Mouse (Mus musculus) intestine, embryonic 16.5 days (tissue): Measurements from ENCODE around the gene Rab30. TPM values are rescaled to one million over a fixed set of nuclear protein-coding genes. Genes with fewer than 3 reads are reported as not detected.

Experiments used
- ATAC-seq: fragments of 200-750 bp; cut with Nextera tagmentation; 2 replicates; pipeline ENCODE4 v1.8.0; 2017; ENCODE audit warnings: moderate TSS enrichment, moderate library complexity
- H3K27ac ChIP-seq: fragments of 300-500 bp; sonication (generic); 2 replicates; pipeline ENCODE4 v1.5.1; 2014; ENCODE audit warnings: mild to moderate bottlenecking, low read length
- H3K27me3 ChIP-seq: fragments of 300-500 bp; sonication (generic); replicated peaks from 2 replicates; pipeline ENCODE4 v1.6.1; 2014; ENCODE audit warnings: low read length, control low read depth, mixed read lengths; ENCODE audit not compliant: control insufficient read depth, insufficient read depth
- H3K36me3 ChIP-seq: fragments of 300-500 bp; sonication (generic); 2 replicates; pipeline ENCODE4 v1.6.1; 2014; ENCODE audit warnings: low read length, control low read depth; ENCODE audit not compliant: control insufficient read depth, insufficient read depth
- H3K4me1 ChIP-seq: fragments of 300-500 bp; sonication (generic); 2 replicates; pipeline ENCODE4 v1.6.1; 2014; ENCODE audit warnings: low read length, control low read depth, mixed read lengths; ENCODE audit not compliant: control insufficient read depth, insufficient read depth
- H3K4me2 ChIP-seq: fragments of 300-500 bp; sonication (generic); 2 replicates; pipeline ENCODE4 v1.6.1; 2014; ENCODE audit warnings: low read depth, low read length, control low read depth
- H3K4me3 ChIP-seq: fragments of 300-500 bp; sonication (generic); 2 replicates; pipeline ENCODE4 v1.5.1; 2014; ENCODE audit warnings: mild to moderate bottlenecking, low read length
- H3K9ac ChIP-seq: fragments of 300-500 bp; sonication (generic); 2 replicates; pipeline ENCODE4 v1.6.1; 2014; ENCODE audit warnings: low read depth, low read length
- H3K9me3 ChIP-seq: fragments of 300-500 bp; sonication (generic); 2 replicates; pipeline ENCODE4 v1.6.1; 2016; ENCODE audit warnings: low read length, control low read depth; ENCODE audit not compliant: control insufficient read depth
- WGBS: fragments of 180-500 bp; shearing (Covaris S2); extraction: QIAGEN DNeasy Blood & Tissue Kit; methylation state at CpG from one replicate; pipeline ENCODE4 v1.1.7; 2014; 5-methylcytosine and 5-hydroxymethylcytosine counted together
- polyA plus RNA-seq: library from polyadenylated mRNA; unstranded; fragments of >200 nt; fragmentation: Nextera tagmentation; extraction: Ambion mirVana; gene quantifications from 2 replicates; pipeline ENCODE4 v1.2.1, GENCODE M21; 2015

The Rab30 gene
- polyA plus RNA-seq, 1 experiment from 2014 or later, result 30.3 TPM

DNA sequence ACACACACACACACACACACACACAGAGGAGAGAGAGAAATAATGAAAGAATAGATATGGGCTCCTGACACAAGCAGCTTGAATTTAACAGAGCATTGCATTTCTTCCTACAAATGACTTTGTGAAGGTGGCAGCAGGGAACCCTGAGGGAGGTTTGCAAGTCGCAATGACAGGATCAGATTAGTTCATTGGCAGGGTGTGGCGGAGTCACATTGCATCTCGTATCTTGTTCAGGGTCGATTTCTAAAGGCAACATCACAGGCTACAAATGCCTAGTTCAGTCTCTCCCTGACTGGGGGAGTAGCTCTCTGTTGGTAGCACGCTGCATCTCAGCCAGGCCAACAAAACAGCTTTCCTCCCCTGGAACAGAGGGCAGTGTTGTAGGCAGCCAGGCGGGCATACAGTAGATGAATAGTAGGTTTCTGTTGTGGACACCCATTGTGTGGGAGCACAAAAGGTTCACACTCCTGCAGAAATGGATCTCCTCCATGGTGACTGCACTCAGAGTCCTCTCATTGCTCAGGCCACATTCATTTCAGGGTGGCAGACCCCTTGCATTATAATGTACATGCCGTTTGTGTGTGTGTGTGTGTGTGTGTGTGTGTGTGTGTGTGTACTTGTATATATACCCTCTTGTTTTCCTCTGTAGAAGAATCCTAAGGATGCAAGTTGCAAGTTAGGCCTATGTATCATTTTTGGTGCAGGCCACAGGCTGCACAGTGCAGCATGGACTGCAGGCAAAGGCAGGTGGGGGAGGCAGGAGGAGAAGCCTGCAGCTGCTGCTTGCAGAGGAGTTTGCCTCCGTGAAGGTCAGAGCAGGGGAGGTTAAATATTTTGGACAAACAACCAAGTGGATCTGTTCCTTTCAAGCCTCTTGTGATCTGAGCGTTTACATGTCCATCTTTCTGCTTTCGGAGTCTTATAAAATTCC, 58.5 kb downstream of the Rab30 start:
- H3K9ac ChIP-seq, result no peak overlapping the region
- no peaks in the 10 kb centered on the region for H3K9me3 ChIP-seq
- H3K27me3 ChIP-seq, result no peaks in the 10 kb centered on the region
- H3K27ac ChIP-seq, result no peak overlapping the region
- no peaks in the 10 kb centered on the region for H3K36me3 ChIP-seq
- H3K4me2 ChIP-seq, result no peak overlapping the region
- no peak overlapping the region for H3K4me3 ChIP-seq
- H3K4me1 ChIP-seq, result no peaks in the 10 kb centered on the region
- no peak for ATAC-seq
- WGBS, result 67% methylated on average over 10 of the region's 10 CpGs

DNA sequence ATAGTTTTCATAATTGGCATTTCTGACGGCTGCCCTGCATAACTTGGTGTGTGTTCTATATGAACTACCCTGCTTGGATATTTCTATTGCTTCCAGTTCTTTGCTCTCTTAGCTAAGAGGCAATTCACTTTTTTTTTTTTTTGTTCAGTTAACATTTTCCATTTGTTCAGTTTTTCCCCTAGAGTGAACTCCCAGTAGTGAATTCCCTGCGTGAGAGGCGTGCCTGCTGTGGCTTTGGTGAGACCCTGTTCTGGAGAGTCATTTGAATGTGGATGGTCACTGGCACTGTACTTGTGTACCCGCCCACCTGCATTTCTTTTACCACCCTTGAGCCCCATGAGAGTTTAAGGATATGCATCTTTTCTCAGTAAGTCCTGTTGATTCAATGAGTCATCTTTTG, 60.8 kb downstream of the Rab30 start:
- Histone ChIP-seq H3K4me3 (no peak overlapping the region), H3K36me3 (no peaks in the 10 kb centered on the region), H3K27ac (no peak overlapping the region), H3K9me3 (no peaks in the 10 kb centered on the region), H3K4me1 (peaks cover 6% of the 10 kb centered on the region; the same call in 1 of the 2 replicates), H3K4me2 (no peak overlapping the region), H3K27me3 (no peaks in the 10 kb centered on the region), H3K9ac (no peak overlapping the region)
- 73% methylated on average over 4 of the region's 4 CpGs for WGBS
- no peak for ATAC-seq

DNA sequence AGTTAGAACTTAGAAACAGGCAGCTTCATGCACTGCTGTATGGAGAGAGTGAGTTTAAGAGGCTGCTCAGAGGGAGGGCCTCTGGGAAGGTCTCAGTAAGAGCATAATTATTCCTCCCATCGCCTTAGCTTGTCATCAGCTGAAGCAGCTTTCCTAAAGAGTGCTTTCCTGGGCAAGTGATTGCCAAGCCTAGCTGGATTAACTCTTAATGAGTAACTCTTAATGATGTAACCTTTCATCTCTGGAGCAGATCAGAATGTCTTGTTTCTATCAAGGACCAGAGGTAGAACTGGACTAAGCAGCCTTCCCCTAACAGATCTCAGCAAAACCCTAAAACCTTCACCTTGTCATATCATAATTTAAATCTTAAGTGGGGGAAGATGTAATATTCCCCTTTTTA, 61.8 kb downstream of the Rab30 start:
- Histone ChIP-seq H3K9me3 (no peaks in the 10 kb centered on the region), H3K4me3 (no peak overlapping the region), H3K27me3 (no peaks in the 10 kb centered on the region), H3K9ac (no peak overlapping the region), H3K4me2 (no peak overlapping the region), H3K4me1 (peaks cover 6% of the 10 kb centered on the region; the same call in 1 of the 2 replicates), H3K27ac (no peak overlapping the region), H3K36me3 (no peaks in the 10 kb centered on the region)
- ATAC-seq, result no peak
- 67% methylated on average over 1 of the region's 1 CpGs for WGBS

DNA sequence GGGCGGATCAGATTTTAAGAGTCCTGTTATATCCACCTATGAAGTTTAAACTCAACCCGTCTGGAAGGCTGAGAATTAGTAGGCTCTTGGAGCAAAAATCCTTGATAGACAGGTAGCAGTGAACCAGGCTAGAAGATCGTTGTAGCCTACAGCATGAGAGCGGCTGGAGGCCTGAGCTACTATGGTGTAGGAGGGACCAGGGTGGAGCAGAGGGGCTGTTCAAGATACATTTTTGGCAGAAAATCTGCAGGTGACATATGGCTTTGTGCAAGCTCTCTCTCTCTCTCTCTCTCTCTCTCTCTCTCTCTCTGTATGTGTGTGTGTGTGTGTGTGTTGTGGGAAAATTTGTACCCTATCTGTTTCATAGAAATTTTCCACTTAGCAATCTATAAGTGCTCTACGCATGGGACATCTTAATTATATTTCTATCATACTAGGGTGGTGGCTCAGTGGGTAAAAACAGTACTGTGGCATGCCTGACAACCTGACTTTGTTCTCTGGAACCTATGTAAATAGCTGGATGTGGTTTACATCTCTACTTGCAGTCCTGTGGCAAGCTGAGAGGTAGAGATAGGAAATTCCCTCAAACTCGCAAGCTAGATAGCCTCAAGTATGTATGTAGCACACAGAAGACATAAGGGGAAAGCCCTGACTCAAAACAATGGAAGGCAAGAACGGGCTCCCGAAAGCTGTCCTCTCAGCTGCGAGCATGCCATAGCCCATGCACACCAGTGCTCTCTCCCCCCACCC, 63.7 kb downstream of the Rab30 start:
- Histone ChIP-seq H3K27ac (no peak overlapping the region), H3K36me3 (no peaks in the 10 kb centered on the region), H3K9ac (no peak overlapping the region), H3K4me3 (no peak overlapping the region), H3K4me2 (no peak overlapping the region), H3K4me1 (peaks cover 6% of the 10 kb centered on the region; the same call in 1 of the 2 replicates), H3K9me3 (no peaks in the 10 kb centered on the region), H3K27me3 (no peaks in the 10 kb centered on the region)
- ATAC-seq, result no peak
- WGBS, result 91% methylated on average over 9 of the region's 9 CpGs

DNA sequence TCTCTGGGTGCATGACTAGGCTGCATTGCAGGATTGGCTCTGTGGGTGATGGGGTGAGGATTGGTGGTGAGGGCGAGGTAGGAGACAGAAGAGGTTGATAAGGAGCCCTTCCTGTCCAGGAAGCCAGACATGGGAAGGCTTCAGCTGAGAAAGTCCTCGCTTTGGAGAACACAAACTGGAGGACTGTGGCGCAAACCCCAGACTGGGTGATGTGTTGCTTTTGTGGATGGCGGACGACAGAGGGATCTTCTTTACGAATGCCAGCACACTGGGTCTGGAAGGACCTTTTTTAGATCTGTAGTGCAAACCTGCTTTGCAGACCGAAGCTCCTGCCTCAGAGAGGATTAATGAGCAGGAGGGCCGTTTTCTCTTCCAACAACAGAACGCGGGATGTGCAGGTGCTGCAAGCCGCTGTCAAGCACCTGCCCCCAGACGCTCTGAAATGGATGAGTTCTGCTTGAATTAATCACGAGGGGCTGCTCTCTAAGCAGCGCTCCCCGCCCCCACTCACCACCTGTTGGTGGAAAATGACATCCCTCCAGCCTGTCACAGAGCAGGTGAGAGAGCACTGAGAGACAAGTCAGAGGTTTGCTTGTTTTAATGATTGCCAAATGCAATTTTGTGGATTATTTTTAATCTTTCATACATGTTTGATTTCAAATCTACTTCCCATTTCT, 65.2 kb downstream of the Rab30 start:
- Histone ChIP-seq H3K4me1 (peaks cover 6% of the 10 kb centered on the region; the same call in 1 of the 2 replicates), H3K9ac (no peak overlapping the region), H3K4me2 (no peak overlapping the region), H3K36me3 (no peaks in the 10 kb centered on the region), H3K9me3 (no peaks in the 10 kb centered on the region), H3K27me3 (no peaks in the 10 kb centered on the region), H3K4me3 (no peak overlapping the region), H3K27ac (no peak overlapping the region)
- ATAC-seq, result no peak
- WGBS, result 38% methylated on average over 15 of the region's 15 CpGs

DNA sequence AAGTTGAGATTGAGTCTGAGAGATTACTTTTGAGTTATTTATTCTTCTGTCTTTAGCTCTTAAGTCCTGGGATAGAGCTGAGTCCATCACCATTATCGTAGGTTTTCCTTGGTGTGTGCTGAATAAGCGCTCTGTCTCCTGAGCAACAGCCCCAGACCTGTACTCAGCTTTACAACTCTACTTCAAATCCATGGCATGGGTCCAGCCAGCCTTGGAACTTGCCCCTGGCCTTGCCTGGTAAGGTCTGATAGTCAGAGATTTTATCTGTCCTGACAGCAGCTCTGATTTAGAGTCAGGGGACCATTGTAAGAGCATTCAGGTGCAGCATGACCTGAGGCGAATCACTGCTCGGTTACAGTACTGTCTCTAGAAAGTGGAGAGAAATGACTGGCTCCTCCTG, 66.1 kb downstream of the Rab30 start:
- Histone ChIP-seq H3K9me3 (no peaks in the 10 kb centered on the region), H3K36me3 (no peaks in the 10 kb centered on the region), H3K4me1 (peaks cover 6% of the 10 kb centered on the region; the same call in 1 of the 2 replicates), H3K27me3 (no peaks in the 10 kb centered on the region), H3K4me3 (no peak overlapping the region), H3K9ac (no peak overlapping the region), H3K4me2 (no peak overlapping the region), H3K27ac (no peak overlapping the region)
- ATAC-seq, result peak; percentile 71
- 78% methylated on average over 4 of the region's 4 CpGs for WGBS

DNA sequence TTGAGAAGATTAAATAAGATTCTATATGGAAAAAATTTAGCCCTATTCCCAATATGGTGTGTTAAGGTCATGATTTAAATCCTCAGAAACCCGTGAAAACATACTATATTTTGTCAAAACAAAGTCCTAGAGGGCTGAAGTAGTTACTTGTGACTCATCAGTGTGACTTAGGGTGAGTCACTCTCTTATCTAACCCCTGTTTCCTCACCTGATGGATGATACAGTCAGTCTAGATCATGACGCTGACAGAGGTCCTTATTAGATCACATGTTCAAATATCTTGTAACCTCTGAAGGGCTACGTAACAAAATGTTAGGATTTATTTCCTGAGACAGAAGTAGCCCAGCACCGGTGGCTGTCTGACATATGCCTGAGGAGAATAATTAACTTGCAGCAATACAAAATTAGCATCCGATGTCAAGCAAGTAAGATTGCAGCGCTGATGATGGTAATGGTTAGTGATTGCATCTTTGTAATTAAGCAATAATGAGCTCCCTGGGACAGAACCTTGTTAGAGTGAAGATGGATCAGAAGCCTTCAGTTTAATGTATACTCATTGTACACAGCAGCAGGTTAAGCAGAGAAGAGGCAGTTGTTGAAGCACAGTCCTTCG, 70.4 kb downstream of the Rab30 start:
- 75% methylated on average over 7 of the region's 7 CpGs for WGBS
- no peak overlapping the region for H3K4me3 ChIP-seq
- ATAC-seq, result peak; percentile 61

DNA sequence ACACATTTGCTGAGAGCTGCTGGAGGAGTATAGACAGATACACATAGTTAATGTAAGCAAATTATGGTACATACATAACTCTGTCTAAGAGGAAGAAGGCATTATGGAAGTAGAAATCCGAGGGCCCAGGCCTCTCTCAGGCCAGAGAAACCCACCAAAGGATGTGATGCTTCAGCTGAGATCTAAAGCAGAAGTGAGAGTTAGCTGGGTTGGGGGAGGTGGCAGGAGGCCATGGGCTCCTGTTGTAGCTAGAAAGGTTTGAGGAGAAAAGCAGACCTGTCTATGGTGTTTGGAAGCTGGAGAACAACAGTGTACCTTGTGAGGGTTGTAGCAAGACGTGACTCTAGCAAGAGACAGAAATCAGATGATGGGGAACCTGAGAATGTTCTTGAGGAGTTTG, 75.8 kb downstream of the Rab30 start:
- ATAC-seq, result no peak
- H3K9ac ChIP-seq, result no peak overlapping the region
- peaks cover 15% of the 10 kb centered on the region; the same call in 1 of the 2 replicates for H3K4me1 ChIP-seq
- WGBS, result 71% methylated on average over 2 of the region's 2 CpGs
- no peak overlapping the region for H3K27ac ChIP-seq
- H3K27me3 ChIP-seq, result no peaks in the 10 kb centered on the region
- H3K4me3 ChIP-seq, result no peak overlapping the region
- no peaks in the 10 kb centered on the region for H3K36me3 ChIP-seq
- no peaks in the 10 kb centered on the region for H3K9me3 ChIP-seq
- H3K4me2 ChIP-seq, result no peak overlapping the region

More for the DNA sequence above, 70.4 kb downstream of the Rab30 start:
- no peak overlapping the region for H3K9ac ChIP-seq
- H3K4me1 ChIP-seq, result peaks cover 1% of the 10 kb centered on the region; the same call in 1 of the 2 replicates
- H3K9me3 ChIP-seq, result no peaks in the 10 kb centered on the region
- no peaks in the 10 kb centered on the region for H3K36me3 ChIP-seq
- no peak overlapping the region for H3K27ac ChIP-seq
- H3K27me3 ChIP-seq, result no peaks in the 10 kb centered on the region
- H3K4me2 ChIP-seq, result no peak overlapping the region

DNA sequence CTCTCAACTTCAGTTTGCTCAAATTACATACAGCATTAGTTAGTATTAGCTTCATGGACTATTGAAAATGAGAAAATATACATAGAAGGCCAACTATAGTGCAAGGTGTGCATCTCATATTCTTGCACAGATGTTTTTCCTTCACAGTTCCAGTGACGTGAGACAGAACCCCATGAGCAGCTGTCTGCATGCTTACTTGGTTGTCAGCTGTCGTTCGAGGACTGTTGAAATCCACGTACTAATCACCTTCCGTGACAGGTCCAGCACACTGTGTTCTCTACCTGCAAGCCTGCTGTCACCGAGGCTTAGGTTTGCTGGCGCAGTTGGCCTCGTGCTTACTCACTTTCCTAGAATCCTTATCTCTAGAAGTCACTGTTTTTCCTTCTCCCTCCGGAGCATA, 76.5 kb downstream of the Rab30 start:
- Histone ChIP-seq H3K9me3 (no peaks in the 10 kb centered on the region), H3K27ac (no peak overlapping the region), H3K4me2 (no peak overlapping the region), H3K9ac (no peak overlapping the region), H3K4me1 (peaks cover 20% of the 10 kb centered on the region), H3K36me3 (no peaks in the 10 kb centered on the region), H3K4me3 (no peak overlapping the region), H3K27me3 (no peaks in the 10 kb centered on the region)
- 73% methylated on average over 9 of the region's 9 CpGs for WGBS
- peak; percentile 42; the same call in 1 of the 2 replicates for ATAC-seq
